Mouse (Mus musculus) myocyte (in vitro differentiated cells): Measurements from ENCODE around the gene Abhd15.

ENCODE experiments used
- MYOD1 ChIP-seq, 3 experiments: IDR thresholded peaks; one replicate each; pipeline ENCODE4 v1.6.1; 2011; ENCODE audit warnings: control low read depth in 2 of 3, low read depth in 2 of 3, mild to moderate bottlenecking in 2 of 3, moderate library complexity in 1 of 3; ENCODE audit not compliant: insufficient read length in 2 of 3, control insufficient read depth in 1 of 3
- POLR2A ChIP-seq: IDR thresholded peaks from one replicate; pipeline ENCODE4 v1.6.1; 2011; ENCODE audit warnings: low read depth, mild to moderate bottlenecking, control low read depth, moderate library complexity; ENCODE audit not compliant: insufficient read length
- POLR2AphosphoS2 ChIP-seq: IDR thresholded peaks from one replicate; pipeline ENCODE4 v1.6.1; 2011; ENCODE audit warnings: low read depth, control low read depth; ENCODE audit not compliant: insufficient read length
- TCF12 ChIP-seq: IDR thresholded peaks from one replicate; pipeline ENCODE4 v1.6.1; 2011; ENCODE audit warnings: mild to moderate bottlenecking, control low read depth; ENCODE audit not compliant: poor library complexity, insufficient read depth, severe bottlenecking
- USF1 ChIP-seq: IDR thresholded peaks from one replicate; pipeline ENCODE4 v1.6.1; 2011; ENCODE audit warnings: low read depth, mild to moderate bottlenecking, control low read depth, moderate library complexity

GRCm38 (mm10) chr11:77494344-77494676 is 20.6 kb upstream of the Abhd15 start:
- TF ChIP-seq POLR2A, result no peak
- TF ChIP-seq TCF12, result no peak
- peak in 2 of 3 experiments; percentile 60 to 69 for TF ChIP-seq MYOD1 (IDR thresholded peaks at IDR 0.05; ENCODE audit: control insufficient read depth in 1 of 3, insufficient read length in 2 of 3, low read depth in 2 of 3)
- no peak for TF ChIP-seq POLR2AphosphoS2
- no peak for TF ChIP-seq USF1
